Mouse (Mus musculus) gastrocnemius, adult 2 months (tissue): ENCODE data around the gene Dennd2a. TPM values are rescaled to one million over a fixed set of nuclear protein-coding genes. Genes with fewer than 3 reads are reported as not detected.
"Not testable (repeated sequence)": the region's sequence is repeated elsewhere in the genome, so short reads cannot be mapped to it uniquely, and the experiment has no call there.

Experiments
- DNase-seq: peaks from one replicate; pipeline ENCODE4 v3.0.0; 2022
- H3K27ac ChIP-seq: fragments of 200-600 bp; 2 replicates; pipeline ENCODE4 v1.8.1; 2022; ENCODE audit warnings: mild to moderate bottlenecking
- H3K4me3 ChIP-seq: fragments of 200-600 bp; 2 replicates; pipeline ENCODE4 v1.8.1; 2022; ENCODE audit warnings: mild to moderate bottlenecking, moderate library complexity
- CTCF ChIP-seq: fragments of 200-600 bp; IDR thresholded peaks from 2 replicates; pipeline ENCODE4 v1.8.1; 2022; ENCODE audit warnings: antibody characterized with exemption, mild to moderate bottlenecking, moderate library complexity
- intact Hi-C: fragments of 180-260 bp; cut with DNase I; formaldehyde crosslinking; loops from one replicate; pipeline ENCODE4 v1.15.1; 2025
- total RNA-seq, 2 experiments: library from RNA; stranded (reverse); gene quantifications; 2 replicates each; pipeline ENCODE4 v1.2.3; 2021

The Dennd2a gene
- total RNA-seq, 2 experiments from 2014 or later = 3.3 to 4.4 TPM

GRCm38 (mm10) chr6:39429007-39429788, 128.5 kb downstream of the Dennd2a start:
- Histone ChIP-seq H3K4me3 (no peak overlapping the region), H3K27ac (no peak overlapping the region)
- DNase-seq = no peak
- intact Hi-C loops = no loop called here
- TF ChIP-seq CTCF = no peak

GRCm38 (mm10) chr6:39427276-39428003, 130.2 kb downstream of the Dennd2a start:
- no peak for DNase-seq
- H3K4me3 ChIP-seq = no peak overlapping the region
- intact Hi-C loops = no loop called here
- H3K27ac ChIP-seq = no peak overlapping the region
- no peak for TF ChIP-seq CTCF

DNA sequence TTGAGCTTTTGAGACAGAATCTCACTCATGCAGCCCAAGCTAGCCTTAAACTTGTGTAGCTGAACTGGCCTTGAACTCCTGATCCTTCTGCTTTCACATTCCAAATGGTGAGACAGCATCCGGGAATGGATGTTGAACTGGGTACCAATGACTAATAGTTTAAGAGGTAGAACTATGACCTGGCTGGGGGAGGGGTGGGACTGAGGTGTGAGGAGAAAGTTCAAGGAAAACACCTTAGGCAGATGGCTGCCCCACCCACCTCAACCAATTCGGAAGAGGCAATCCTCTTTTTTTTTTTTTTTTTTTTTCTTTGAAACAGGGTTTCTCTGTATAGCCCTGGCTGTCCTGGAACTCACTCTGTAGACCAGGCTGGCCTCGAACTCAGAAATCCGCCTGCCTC, 130.9 kb downstream of the Dennd2a start:
- TF ChIP-seq CTCF = no peak
- intact Hi-C loops = no loop called here
- Histone ChIP-seq H3K27ac (no peak overlapping the region), H3K4me3 (no peak overlapping the region)
- no peak for DNase-seq

- Histone ChIP-seq H3K27ac (no peak overlapping the region), H3K4me3 (no peak overlapping the region)
- no peak for DNase-seq
- intact Hi-C loops = no loop called here
- no peak for TF ChIP-seq CTCF
Measured at GRCm38 (mm10) chr6:39425181-39425580, 132.5 kb downstream of the Dennd2a start.

DNA sequence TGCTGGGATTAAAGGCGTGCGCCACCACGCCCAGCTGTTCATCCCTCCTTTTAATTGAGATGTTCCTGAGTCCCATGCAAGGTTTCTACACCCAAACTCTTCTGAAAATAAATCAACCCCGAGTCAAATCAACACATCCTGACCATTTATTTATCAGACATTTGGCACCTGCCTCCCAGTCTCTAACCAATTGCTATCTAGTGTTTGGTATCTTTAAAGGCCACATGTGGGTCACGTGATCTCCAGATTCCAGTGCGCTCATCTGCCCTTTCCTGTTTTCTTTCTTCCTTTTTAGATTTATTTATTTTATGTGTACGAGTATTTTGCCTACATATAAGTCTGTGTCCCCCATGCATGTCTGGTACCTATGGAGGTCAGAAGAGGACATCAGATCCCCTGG, 134.0 kb downstream of the Dennd2a start:
- H3K27ac ChIP-seq = no peak overlapping the region
- TF ChIP-seq CTCF = no peak
- no peak overlapping the region for H3K4me3 ChIP-seq
- no peak for DNase-seq
- intact Hi-C loops = no loop called here

DNA sequence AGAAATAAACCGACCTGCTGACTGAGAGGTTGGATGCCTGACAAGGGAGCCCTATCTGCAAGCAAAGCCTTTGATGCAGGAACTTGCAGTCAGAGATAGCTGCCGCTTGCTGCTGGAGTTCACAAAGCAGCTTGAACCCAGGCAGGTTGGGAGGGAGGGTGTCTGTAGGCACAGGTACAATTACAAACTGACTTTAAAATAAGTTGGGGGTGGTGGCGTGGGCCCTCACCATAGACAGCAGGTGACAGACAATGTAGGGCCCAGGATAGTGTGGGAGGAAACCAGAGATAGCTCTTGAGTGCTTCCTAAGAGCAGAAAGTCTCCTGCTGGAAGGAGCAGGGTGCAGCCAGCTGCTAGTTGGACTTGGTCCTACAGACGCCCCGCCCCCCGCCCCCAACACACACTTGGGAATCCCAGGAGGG, 134.5 kb downstream of the Dennd2a start:
- no peak for TF ChIP-seq CTCF
- H3K27ac ChIP-seq = no peak overlapping the region
- no peak overlapping the region for H3K4me3 ChIP-seq
- DNase-seq = no peak
- intact Hi-C loops = no loop called here

GRCm38 (mm10) chr6:39420867-39421266, 136.8 kb downstream of the Dennd2a start:
- DNase-seq = no peak
- Histone ChIP-seq H3K4me3 (no peak overlapping the region), H3K27ac (no peak overlapping the region)
- TF ChIP-seq CTCF = no peak
- intact Hi-C loops = loop anchor here (1.0 kb wide), 1 partner anchor 13 kb away; no protein-coding TSS in a partner anchor

DNA sequence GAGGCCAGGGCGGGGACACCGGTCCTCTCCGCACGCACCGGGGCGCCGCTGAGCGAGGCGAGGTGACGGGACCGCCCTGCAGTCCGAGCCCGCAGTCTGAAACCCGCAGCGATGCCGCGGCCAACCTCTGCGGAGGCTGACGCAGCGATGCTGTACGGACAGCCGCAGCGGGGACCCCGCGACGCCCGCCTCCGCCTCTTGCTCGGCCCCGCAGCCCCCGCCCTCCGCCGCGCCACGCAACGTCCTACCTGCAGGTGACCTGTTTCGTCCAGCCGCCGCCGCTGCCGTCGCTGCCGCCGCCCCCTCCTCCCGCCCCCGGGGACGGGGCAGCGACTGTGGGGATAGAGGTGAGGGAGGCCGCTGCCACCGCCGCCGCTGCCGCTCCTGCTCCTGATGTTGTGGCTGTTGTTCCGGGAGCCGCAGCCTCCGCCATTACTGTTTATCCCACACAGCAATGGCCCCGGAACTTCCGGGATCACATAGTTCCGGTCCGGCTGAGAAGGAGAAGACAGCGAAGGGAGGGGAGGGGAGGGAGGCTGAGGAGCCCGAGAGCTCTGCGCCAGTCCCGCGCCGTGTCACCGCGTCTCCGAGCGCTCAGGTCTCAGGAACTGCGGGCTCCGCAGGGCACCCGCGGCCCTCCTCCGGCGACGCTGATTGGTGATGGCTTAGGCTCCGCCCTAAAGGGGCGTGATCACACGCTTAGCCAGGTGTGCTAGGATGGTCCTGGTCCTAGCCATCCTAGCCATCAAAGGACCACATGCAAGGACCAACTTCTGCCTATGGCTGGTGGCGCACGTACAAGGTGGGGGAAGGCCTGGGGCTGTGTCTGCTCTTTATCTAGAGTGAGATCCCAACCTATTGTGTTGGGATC, 137.6 kb downstream of the Dennd2a start, which contains the start of gene Mkrn1:
Gene Mkrn1 (minus strand): TSS at position 612 of the 871 bp plus-strand sequence.
- intact Hi-C loops = loop anchor here (1.0 kb wide), 1 partner anchor 14 kb away; no protein-coding TSS in a partner anchor
- peak within 1 kb of the TSS; percentile 84 for H3K27ac ChIP-seq
- DNase-seq = peak; percentile 74
- no peak for TF ChIP-seq CTCF
- H3K4me3 ChIP-seq = peak within 1 kb of the TSS; percentile 84

- Histone ChIP-seq H3K4me3 (peak overlapping the region; percentile 84), H3K27ac (peak overlapping the region; percentile 84)
- DNase-seq = no peak
- intact Hi-C loops = no loop called here
- TF ChIP-seq CTCF = no peak
Measured at GRCm38 (mm10) chr6:39419386-39419850, 138.2 kb downstream of the Dennd2a start.

- H3K27ac ChIP-seq, H3K4me3 ChIP-seq, DNase-seq, intact Hi-C loops: not testable (repeated sequence)
Measured at GRCm38 (mm10) chr6:39416654-39417053, 141.0 kb downstream of the Dennd2a start.

DNA sequence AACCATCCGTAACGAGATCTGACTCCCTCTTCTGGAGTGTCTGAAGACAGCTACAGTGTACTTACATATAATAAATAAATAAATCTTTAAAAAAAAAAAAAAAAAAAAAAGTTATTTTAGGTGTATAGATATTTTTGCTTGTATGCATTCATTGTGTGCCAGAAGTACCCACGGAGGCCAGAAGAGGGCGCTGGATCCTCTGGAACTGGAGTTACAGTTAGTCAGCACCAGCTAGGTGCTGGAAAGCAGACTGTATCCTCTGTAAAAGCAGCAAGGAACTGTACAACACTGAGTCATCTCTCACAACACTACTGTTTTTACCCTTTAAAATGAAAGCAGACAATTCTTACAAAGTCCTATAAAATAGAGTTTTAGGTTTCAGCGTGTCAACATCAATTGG, 141.9 kb downstream of the Dennd2a start:
- peak; percentile 66 for DNase-seq
- intact Hi-C loops = no loop called here
- no peak overlapping the region for H3K27ac ChIP-seq
- no peak overlapping the region for H3K4me3 ChIP-seq
- peak; percentile 58 for TF ChIP-seq CTCF

DNA sequence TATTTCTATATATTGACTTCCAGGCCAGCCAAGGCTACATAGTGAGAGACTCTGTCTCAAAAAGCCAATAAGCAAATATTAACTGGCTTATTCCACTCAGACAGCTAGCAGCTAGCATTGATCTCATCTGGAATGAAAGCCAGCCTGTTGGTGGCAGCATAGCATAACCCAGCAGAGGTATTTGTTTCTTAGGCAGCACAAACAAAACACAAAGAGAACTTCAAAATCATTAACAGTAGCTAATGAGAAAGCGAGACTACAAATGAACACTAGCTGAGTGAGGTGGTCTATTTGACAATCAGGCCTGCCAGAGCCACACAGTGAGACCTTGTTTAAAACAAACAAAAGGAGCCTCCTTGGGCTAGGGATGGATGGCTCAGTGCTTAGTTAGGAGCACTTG, 143.6 kb downstream of the Dennd2a start:
- no peak for DNase-seq
- Histone ChIP-seq H3K4me3 (no peak overlapping the region), H3K27ac (no peak overlapping the region)
- TF ChIP-seq CTCF = peak; percentile 15; the same call in 1 of the 2 replicates
- intact Hi-C loops = no loop called here

Other genes with a start within 250 kb of the Dennd2a start
- gene Slc37a3, start 180.2 kb downstream of the Dennd2a start, total RNA-seq = 10 to 100 TPM; 14.2 to 15.9 TPM
- gene Rab19, start 176.7 kb downstream of the Dennd2a start, total RNA-seq = under 1 TPM in 1 of 2 experiments, not detected in 1; 0.14 TPM
- 10 to 100 TPM; 16.0 to 17.8 TPM for gene Mkrn1, start 137.4 kb downstream of the Dennd2a start, total RNA-seq
- 1 to 10 TPM; 5.3 to 6.2 TPM for gene Adck2, start 16.0 kb upstream of the Dennd2a start, total RNA-seq
- gene Gm42420, start 27.9 kb upstream of the Dennd2a start, total RNA-seq = under 1 TPM in 1 of 2 experiments, not detected in 1; 0.66 TPM
- gene Ndufb2, start 34.7 kb upstream of the Dennd2a start, total RNA-seq = 100 to 1,000 TPM; 378 to 498 TPM
- gene Braf, start 167.6 kb upstream of the Dennd2a start, total RNA-seq = 1 to 10 TPM; 6.5 to 8.1 TPM